Mouse (Mus musculus): ENCODE measurements around the gene Fhit. TPM values are rescaled to one million over a fixed set of nuclear protein-coding genes. Genes with fewer than 3 reads are reported as not detected.

The Fhit gene
- polyA plus RNA-seq, 1 experiment = 3.7 TPM

DNA sequence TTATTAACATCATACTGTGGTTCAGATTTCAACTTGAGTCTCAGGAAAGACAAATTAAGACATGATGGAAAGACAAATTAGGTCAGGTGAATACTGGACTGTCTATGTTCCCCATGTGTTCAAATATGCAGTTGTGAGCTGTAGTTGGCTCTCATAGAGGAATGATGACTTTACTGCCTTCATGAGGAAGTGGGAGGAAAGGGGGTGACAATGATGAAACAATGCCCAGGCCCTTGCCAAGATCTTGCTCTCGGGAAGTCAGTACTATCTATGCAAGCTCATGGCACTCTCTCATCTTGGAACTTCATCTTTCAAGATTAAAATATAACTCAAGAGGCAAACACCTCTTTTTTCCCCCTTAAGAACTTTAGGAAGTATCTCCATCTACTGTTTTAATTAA is 849.6 kb downstream of the Fhit start:
- H3K36me3 ChIP-seq (ENCODE audit: control insufficient read depth, insufficient read depth, low read length) = no peaks in the 10 kb centered on the region
- TF ChIP-seq CTCF (IDR thresholded peaks at IDR 0.05; ENCODE audit: extremely low read depth, insufficient read length, insufficient replicate concordance, low read depth, low read length) = no peak
- no peak for TF ChIP-seq POLR2A (IDR thresholded peaks at IDR 0.05; ENCODE audit: low read depth, low read length)
- no peaks in the 10 kb centered on the region for H3K27me3 ChIP-seq (ENCODE audit: control insufficient read depth, insufficient read depth, low read length)
- H3K27ac ChIP-seq (ENCODE audit: insufficient read depth, low read depth, low read length) = no peak overlapping the region
- no peak overlapping the region for H3K4me3 ChIP-seq (ENCODE audit: low read depth, low read length)
- WGBS = 50% methylated on average over 1 of the region's 1 CpGs
- no peaks in the 10 kb centered on the region for H3K4me1 ChIP-seq (ENCODE audit: control insufficient read depth, insufficient read depth, insufficient read length, low read length)

DNA sequence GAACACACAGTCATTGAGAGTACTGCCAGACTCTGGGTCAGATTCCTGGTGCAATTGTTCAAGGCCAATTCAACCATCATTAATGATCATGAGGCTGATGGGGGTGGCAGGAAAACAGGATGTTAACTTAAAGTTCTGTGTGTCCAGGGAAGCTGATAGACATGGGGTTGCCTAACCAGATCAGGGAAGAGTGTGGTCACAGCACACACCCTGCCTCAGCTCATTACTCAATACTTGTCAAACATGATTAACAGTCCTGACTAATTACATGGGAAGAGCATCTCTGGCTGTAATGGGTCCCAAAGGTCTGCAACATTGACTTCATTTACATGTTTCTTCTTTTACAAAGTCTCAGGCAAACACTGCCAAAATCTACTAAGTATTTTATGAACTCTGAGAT is 856.5 kb downstream of the Fhit start:
- H3K36me3 ChIP-seq (ENCODE audit: control insufficient read depth, insufficient read depth, low read length) = no peaks in the 10 kb centered on the region
- no peak overlapping the region for H3K27ac ChIP-seq (ENCODE audit: insufficient read depth, low read depth, low read length)
- no peak for TF ChIP-seq CTCF (IDR thresholded peaks at IDR 0.05; ENCODE audit: extremely low read depth, insufficient read length, insufficient replicate concordance, low read depth, low read length)
- TF ChIP-seq POLR2A (IDR thresholded peaks at IDR 0.05; ENCODE audit: low read depth, low read length) = no peak
- no peaks in the 10 kb centered on the region for H3K4me1 ChIP-seq (ENCODE audit: control insufficient read depth, insufficient read depth, insufficient read length, low read length)
- H3K27me3 ChIP-seq (ENCODE audit: control insufficient read depth, insufficient read depth, low read length) = no peaks in the 10 kb centered on the region
- no peak overlapping the region for H3K4me3 ChIP-seq (ENCODE audit: low read depth, low read length)

DNA sequence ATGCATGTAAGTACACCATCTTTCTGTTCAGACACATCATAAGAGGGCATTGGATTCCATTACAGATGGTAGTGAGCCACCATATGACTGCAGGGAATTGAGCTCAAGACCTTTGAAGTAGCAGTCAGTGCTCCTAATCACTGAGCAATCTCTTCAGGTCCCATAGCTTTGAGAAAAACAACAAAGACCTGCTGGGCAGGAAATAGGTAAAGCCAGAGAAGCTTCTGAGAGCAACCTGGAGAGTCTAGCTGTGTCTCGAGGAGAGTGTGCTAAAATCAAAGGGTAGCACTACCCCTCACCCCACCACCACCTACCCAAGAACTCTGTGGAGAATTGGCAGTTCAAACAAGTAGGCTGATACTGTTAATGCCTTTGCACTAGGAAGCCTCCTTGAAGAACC is 860.3 kb downstream of the Fhit start:
- H3K27ac ChIP-seq (ENCODE audit: insufficient read depth, low read depth, low read length) = no peak overlapping the region
- no peaks in the 10 kb centered on the region for H3K36me3 ChIP-seq (ENCODE audit: control insufficient read depth, insufficient read depth, low read length)
- H3K27me3 ChIP-seq (ENCODE audit: control insufficient read depth, insufficient read depth, low read length) = no peaks in the 10 kb centered on the region
- TF ChIP-seq POLR2A (IDR thresholded peaks at IDR 0.05; ENCODE audit: low read depth, low read length) (no peak), CTCF (IDR thresholded peaks at IDR 0.05; ENCODE audit: extremely low read depth, insufficient read length, insufficient replicate concordance, low read depth, low read length) (no peak)
- H3K4me1 ChIP-seq (ENCODE audit: control insufficient read depth, insufficient read depth, insufficient read length, low read length) = no peaks in the 10 kb centered on the region
- H3K4me3 ChIP-seq (ENCODE audit: low read depth, low read length) = no peak overlapping the region
- WGBS = 55% methylated on average over 1 of the region's 1 CpGs

DNA sequence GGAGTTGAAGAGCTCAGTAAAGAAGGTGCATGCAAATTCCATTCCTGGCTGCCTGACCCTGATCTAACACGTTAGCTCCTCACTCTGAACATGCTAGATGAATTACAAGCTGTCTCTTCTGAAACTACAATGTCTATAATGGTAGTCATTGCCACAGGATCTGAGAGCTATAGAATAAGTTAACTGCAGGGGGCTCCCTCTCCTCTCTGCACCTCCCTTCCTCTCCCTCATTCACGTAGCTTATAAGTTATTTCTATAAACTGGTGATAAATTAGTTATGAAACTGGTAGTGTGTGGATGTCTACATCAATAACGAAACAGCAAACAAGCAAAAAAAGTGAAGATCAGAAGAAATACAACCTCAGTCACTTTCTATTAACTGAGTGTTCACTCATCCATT is 860.9 kb downstream of the Fhit start:
- no peak overlapping the region for H3K27ac ChIP-seq (ENCODE audit: insufficient read depth, low read depth, low read length)
- WGBS = 63% methylated on average over 3 of the region's 3 CpGs

DNA sequence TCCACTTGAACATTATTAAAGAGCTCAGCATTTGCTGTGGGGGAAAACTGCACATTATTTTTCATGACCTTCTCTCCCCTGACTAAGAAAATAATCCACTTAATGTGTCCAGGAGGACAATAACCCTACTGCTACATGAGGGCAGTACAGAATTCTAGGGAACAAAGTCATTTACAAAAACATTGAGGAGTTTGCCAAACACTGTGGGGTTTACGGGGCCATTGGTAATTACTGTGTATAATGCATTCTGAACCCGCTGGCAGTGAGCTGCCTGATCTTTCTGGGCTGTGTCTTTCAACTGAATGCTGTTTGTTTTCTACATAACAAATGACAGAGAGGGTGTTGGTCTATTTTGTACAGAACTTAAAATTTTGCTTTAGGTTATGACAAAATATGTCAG is 862.8 kb downstream of the Fhit start:
- Histone ChIP-seq H3K27ac (ENCODE audit: insufficient read depth, low read depth, low read length) (no peak overlapping the region), H3K4me3 (ENCODE audit: low read depth, low read length) (no peak overlapping the region), H3K27me3 (ENCODE audit: control insufficient read depth, insufficient read depth, low read length) (no peaks in the 10 kb centered on the region), H3K4me1 (ENCODE audit: control insufficient read depth, insufficient read depth, insufficient read length, low read length) (no peaks in the 10 kb centered on the region), H3K36me3 (ENCODE audit: control insufficient read depth, insufficient read depth, low read length) (no peaks in the 10 kb centered on the region)
- 81% methylated on average over 2 of the region's 2 CpGs for WGBS
- TF ChIP-seq POLR2A (IDR thresholded peaks at IDR 0.05; ENCODE audit: low read depth, low read length) = no peak
- TF ChIP-seq CTCF (IDR thresholded peaks at IDR 0.05; ENCODE audit: extremely low read depth, insufficient read length, insufficient replicate concordance, low read depth, low read length) = no peak

More for the DNA sequence above, 860.9 kb downstream of the Fhit start:
- H3K4me1 ChIP-seq (ENCODE audit: control insufficient read depth, insufficient read depth, insufficient read length, low read length) = no peaks in the 10 kb centered on the region
- no peak for TF ChIP-seq POLR2A (IDR thresholded peaks at IDR 0.05; ENCODE audit: low read depth, low read length)
- TF ChIP-seq CTCF (IDR thresholded peaks at IDR 0.05; ENCODE audit: extremely low read depth, insufficient read length, insufficient replicate concordance, low read depth, low read length) = no peak
- H3K36me3 ChIP-seq (ENCODE audit: control insufficient read depth, insufficient read depth, low read length) = no peaks in the 10 kb centered on the region
- H3K27me3 ChIP-seq (ENCODE audit: control insufficient read depth, insufficient read depth, low read length) = no peaks in the 10 kb centered on the region
- no peak overlapping the region for H3K4me3 ChIP-seq (ENCODE audit: low read depth, low read length)

DNA sequence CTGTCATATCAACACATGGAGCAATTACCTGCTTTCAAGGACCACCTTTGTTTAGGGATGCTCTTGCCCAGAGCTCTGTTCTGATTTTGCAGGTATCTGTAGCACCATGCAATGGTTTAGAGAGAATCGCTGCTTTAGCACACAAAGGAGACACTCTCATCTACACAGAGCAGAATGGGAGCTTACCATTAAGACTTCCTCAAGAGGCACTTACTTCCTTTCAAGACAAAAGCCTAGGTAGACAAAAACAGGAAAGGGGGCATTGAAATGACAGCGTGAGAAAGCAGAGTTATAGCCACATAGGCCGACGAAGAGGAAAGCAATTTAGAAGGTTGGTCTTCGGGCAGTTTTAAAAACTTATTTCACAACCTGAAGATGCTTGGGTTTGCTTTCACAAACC is 872.8 kb downstream of the Fhit start:
- no peaks in the 10 kb centered on the region for H3K27me3 ChIP-seq (ENCODE audit: control insufficient read depth, insufficient read depth, low read length)
- WGBS = 90% methylated on average over 5 of the region's 5 CpGs
- no peak overlapping the region for H3K4me3 ChIP-seq (ENCODE audit: low read depth, low read length)
- no peak for TF ChIP-seq CTCF (IDR thresholded peaks at IDR 0.05; ENCODE audit: extremely low read depth, insufficient read length, insufficient replicate concordance, low read depth, low read length)
- no peak for TF ChIP-seq POLR2A (IDR thresholded peaks at IDR 0.05; ENCODE audit: low read depth, low read length)
- no peak overlapping the region for H3K27ac ChIP-seq (ENCODE audit: insufficient read depth, low read depth, low read length)
- H3K36me3 ChIP-seq (ENCODE audit: control insufficient read depth, insufficient read depth, low read length) = no peaks in the 10 kb centered on the region
- H3K4me1 ChIP-seq (ENCODE audit: control insufficient read depth, insufficient read depth, insufficient read length, low read length) = no peaks in the 10 kb centered on the region

DNA sequence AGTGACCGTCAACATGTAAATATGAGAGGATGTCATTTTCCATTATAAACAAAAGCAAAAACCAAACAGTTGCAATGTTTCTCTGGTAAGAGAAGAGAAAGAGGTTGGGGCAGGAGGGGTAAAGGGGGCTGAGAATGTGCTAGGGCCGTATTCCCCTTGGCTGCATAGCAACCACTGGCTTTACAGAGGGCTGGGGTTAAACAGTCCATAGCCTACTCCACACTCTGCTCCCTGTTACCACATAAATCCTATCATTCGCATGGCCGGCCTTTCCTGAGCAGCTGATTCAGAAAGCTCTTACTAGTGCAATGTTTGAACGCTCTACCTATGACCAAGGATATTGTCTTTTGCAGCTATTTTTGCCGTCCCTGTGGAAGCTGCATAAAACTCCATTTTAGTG is 875.8 kb downstream of the Fhit start:
- Histone ChIP-seq H3K27ac (ENCODE audit: insufficient read depth, low read depth, low read length) (no peak overlapping the region), H3K36me3 (ENCODE audit: control insufficient read depth, insufficient read depth, low read length) (no peaks in the 10 kb centered on the region), H3K4me3 (ENCODE audit: low read depth, low read length) (no peak overlapping the region), H3K27me3 (ENCODE audit: control insufficient read depth, insufficient read depth, low read length) (no peaks in the 10 kb centered on the region), H3K4me1 (ENCODE audit: control insufficient read depth, insufficient read depth, insufficient read length, low read length) (no peaks in the 10 kb centered on the region)
- TF ChIP-seq POLR2A (IDR thresholded peaks at IDR 0.05; ENCODE audit: low read depth, low read length) = no peak
- TF ChIP-seq CTCF (IDR thresholded peaks at IDR 0.05; ENCODE audit: extremely low read depth, insufficient read length, insufficient replicate concordance, low read depth, low read length) = no peak
- 84% methylated on average over 6 of the region's 6 CpGs for WGBS

DNA sequence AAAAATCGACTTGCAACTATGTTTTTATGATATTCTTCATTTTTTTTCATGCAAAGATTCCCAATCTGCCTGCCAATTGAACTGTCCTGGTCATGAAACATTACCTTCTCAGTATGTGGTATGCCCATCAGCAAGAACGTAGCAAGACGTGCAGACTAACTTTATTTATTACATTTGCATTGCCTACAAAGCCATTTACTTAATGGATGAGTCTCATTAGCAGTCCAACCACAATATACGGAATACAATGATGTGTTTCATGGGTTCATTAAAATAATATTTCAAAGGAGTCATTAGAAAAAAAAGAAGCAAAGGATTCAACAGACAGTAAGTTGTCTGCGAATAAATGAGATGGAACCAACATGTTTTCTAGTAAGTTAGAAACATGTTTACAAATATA is 933.1 kb downstream of the Fhit start:
- Histone ChIP-seq H3K36me3 (ENCODE audit: control insufficient read depth, insufficient read depth, low read length) (no peaks in the 10 kb centered on the region), H3K4me1 (ENCODE audit: control insufficient read depth, insufficient read depth, insufficient read length, low read length) (no peaks in the 10 kb centered on the region), H3K27me3 (ENCODE audit: control insufficient read depth, insufficient read depth, low read length) (no peaks in the 10 kb centered on the region), H3K27ac (ENCODE audit: insufficient read depth, low read depth, low read length) (no peak overlapping the region), H3K4me3 (ENCODE audit: low read depth, low read length) (no peak overlapping the region)
- no peak for TF ChIP-seq CTCF (IDR thresholded peaks at IDR 0.05; ENCODE audit: extremely low read depth, insufficient read length, insufficient replicate concordance, low read depth, low read length)
- TF ChIP-seq POLR2A (IDR thresholded peaks at IDR 0.05; ENCODE audit: low read depth, low read length) = no peak
- 73% methylated on average over 5 of the region's 5 CpGs for WGBS

Measured in small intestine, adult 2 months (tissue).